Mouse (Mus musculus) small intestine, adult 2 months (tissue): ENCODE data around the gene Syne3.

ENCODE experiments used
- CTCF ChIP-seq: fragments of 200-500 bp; IDR thresholded peaks from 2 replicates; pipeline ENCODE4 v1.5.1; 2012; ENCODE audit warnings: low read depth, mild to moderate bottlenecking, control low read depth, inconsistent platforms, low read length, moderate library complexity, mixed read lengths; ENCODE audit not compliant: insufficient replicate concordance, insufficient read length; ENCODE audit errors: extremely low read depth
- POLR2A ChIP-seq: fragments of 200-500 bp; IDR thresholded peaks from 2 replicates; pipeline ENCODE4 v1.6.1; 2012; ENCODE audit warnings: low read depth, mild to moderate bottlenecking, control low read depth, inconsistent platforms, low read length, moderate library complexity

DNA sequence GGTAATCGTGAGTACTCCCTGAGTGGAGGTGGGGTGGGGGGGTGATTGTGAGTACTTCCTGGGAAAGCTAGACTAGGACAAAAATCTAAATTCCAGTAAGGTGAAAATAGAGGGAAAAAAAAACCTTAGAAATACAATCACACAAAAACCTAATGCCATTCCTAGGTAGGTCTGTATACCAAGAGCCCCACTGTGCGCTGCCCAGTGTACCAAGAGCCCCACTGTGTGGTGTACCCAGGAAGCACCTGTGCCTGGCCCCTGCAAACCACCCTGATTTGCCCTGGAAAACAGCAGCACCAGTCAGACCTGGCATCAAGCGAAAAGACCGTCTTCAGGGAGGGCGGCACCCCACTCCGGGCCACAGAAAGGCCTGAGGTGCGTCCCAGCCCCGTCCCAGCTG lies 74.5 kb downstream of the Syne3 start:
- TF ChIP-seq CTCF (no peak), POLR2A (no peak)
